Mouse (Mus musculus): ENCODE results near the gene Tnfrsf21.

GRCm38 (mm10) chr17:42968174-42968573 is 48.2 kb upstream of the Tnfrsf21 start:
- TF ChIP-seq CTCF (IDR thresholded peaks at IDR 0.05; ENCODE audit: borderline replicate concordance, insufficient read depth, low read depth, low read length): no peak
- TF ChIP-seq POLR2A (IDR thresholded peaks at IDR 0.05; ENCODE audit: borderline replicate concordance, insufficient read depth, low read length): no peak
